Mouse (Mus musculus) kidney, postnatal 14 days (tissue): ENCODE results near the gene Gm11077.

Experiments
- DNase-seq: peaks from one replicate; pipeline ENCODE4 v3.0.0; 2022; ENCODE audit warnings: mixed read lengths

Gm11077 gene

GRCm38 (mm10) chr6:140747591-140747990 is 18.5 kb downstream of the Gm11077 start:
- no peak for DNase-seq

DNA sequence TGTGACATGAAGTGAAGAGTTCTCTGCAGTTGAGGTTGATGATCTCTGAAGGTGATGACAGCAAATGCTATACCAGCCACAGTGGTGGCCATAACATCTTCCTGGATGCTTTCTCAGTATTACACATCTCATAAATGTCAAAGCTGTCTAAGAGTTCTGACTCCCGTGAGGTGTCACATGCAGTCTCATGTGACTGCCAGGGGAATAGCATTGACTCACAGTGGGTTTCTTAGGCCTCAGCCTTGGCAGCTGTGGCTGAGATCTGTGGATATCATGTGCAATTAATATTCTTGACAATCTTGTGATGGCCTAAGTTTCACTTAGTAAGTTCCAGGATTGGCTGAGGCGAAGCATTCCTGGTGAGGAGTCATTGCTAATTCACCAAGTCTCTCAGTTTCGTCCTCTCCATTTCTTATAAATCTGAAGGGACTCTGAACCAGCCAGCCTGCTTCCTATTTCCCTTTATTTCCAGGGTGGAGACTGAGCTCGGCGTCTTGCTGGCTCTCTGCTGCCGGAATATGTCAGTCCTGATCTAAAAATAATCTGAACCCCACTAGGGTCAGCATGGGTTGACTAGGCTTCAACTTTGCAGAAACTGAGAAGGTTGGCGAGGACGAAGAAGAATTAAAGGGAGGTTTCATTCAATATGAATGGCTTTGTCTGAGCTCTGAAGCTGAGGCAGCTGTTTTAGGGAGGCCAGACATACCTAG is 21.4 kb downstream of the Gm11077 start:
- DNase-seq, result peak; percentile 17

GRCm38 (mm10) chr6:140766365-140766764 is 37.3 kb downstream of the Gm11077 start:
- peak; percentile 56 for DNase-seq

DNA sequence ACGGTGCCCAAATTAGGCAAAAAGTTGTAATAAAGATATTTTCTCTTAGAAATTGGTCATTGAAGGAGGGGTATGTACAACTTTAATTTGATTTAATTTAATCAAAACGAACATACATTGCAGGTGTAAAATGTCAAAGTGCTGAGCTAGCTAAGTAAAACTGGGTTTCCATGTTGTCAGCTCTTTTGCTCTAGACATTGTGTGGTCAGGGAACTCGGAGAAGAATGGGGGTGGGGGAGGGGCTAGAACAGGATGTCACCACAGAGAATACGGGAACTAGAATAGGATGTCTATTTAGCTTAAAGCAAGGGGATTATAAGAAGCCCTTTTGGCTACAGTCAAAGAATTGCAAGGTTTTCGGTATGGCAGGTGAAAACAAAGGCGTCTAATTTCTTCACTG is 38.2 kb downstream of the Gm11077 start:
- no peak for DNase-seq

DNA sequence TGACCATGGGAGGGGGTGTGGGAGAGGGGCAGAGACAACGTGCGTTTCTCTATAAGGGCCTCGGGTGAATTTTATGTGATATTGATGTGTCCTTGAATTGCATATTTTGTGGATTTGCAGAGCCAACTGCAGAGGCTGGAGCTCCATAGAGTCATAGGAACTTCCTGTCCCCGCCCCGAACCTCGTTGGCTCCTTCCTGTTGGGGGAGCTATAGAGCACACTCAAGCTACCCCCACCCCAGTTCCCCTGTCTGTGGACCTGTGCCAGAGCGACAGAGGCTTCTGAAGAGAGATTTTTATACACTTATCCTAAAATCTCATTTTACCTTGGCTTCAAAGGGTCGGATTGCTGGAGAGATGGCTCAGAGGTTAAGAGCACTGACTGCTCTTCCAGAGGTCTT is 39.1 kb downstream of the Gm11077 start:
- DNase-seq, result no peak

DNA sequence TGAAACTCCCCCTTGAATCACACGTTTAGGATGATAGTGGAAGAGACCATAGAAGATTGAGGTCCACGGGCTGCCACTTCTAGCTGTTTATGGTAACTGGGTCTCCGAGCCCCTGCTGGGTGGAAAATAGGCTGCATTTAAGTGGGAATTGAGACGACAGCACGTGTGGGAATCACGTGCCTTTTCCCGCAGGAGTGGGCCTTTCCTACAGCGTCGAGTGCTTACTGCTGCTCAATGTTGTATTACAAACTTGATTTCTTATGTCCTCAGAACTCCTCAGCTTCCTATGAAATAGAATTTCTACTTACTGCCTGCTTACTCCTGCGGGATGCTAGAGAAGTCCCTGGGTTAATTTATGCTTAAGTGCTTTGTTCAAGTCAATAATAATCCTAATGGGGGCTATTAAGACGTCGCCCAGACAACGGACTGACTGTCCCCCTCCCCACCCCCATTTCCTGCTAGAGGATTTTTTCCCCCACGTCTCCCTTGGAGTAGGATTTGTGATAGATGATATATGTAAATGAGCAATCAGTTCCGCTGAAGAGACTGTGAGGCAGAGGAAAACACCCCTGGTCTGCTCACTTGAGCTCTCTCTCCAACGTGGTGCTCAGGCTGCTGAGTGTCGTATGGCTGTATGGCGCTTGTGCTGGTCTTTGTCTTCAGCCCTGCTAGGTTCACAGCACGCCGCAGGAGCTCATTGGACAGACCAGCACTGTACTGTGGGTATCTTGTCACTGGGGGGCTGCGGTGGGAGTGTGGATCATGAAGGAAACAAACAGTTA is 40.0 kb downstream of the Gm11077 start:
- DNase-seq, result no peak

DNA sequence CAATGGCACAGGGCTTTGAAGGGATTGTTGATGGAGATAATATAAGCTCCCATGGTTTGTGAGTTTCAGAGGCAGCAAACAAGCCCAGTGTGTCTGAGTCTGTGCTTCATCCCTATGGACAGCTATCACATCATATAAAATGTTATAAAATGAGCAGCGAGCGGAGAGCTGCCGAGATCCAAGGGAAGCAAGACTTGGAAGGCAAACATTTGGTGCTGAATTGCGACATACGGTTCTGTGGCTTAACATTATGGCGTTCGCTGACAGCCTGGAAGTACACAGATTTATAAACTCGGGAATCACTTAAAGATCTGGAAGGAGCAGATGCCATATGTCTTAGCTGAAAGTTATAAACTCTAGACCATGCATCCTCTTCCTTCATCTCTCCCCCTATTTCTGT is 47.2 kb downstream of the Gm11077 start:
- DNase-seq, result no peak

GRCm38 (mm10) chr6:140782524-140782923 is 53.4 kb downstream of the Gm11077 start:
- DNase-seq, result no peak

DNA sequence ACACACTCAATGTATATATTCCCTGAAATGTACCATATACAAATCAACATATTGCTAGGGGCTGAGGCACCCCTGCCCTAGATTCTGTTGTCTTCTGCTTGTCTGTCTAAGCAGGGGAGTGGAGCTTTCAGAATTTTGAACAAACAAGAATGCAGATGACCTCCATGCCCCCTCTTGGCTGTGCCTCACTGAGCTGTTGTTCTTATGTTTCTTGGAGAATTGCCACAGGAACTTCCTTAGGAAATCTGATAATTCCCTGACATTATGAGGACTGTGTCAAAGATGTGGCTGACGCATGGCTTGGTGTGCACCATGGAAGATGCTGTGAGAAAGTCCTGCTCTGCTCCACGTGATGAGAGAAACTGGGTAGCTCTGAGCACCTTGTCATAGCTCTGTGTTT is 57.0 kb downstream of the Gm11077 start:
- DNase-seq, result peak; percentile 73

GRCm38 (mm10) chr6:140789850-140790249 is 60.8 kb downstream of the Gm11077 start:
- DNase-seq, result peak; percentile 24

DNA sequence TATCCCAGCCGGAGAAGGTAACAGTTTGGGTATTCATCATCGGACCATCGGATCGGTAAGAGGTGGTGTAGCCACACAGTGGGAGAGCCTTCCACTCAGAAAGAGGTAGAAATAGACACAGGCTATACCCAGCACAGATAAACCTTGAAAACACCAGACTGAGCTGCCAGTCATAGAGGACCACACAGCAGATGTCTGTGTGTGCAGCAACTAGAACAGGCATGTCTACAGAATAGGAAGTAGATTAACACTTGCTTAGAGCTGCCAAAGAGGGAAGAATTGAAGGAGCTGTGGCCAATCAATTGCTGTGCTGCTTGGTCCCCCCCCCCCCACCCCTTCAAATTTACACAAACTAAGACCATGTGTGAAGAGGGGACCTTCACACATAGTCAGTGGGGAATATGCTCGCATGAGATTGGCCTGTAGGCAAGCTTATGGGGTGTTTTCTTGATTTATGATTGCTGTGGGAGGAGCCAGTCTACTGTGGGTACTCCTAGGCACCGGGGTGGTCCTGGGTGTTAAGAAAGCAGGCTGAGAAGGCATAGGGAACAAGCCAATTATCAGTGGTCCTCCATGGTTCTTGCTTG is 64.7 kb downstream of the Gm11077 start:
- no peak for DNase-seq

GRCm38 (mm10) chr6:140798841-140799240 is 69.8 kb downstream of the Gm11077 start:
- no peak for DNase-seq

GRCm38 (mm10) chr6:140799435-140800040 is 70.5 kb downstream of the Gm11077 start:
- DNase-seq, result no peak

GRCm38 (mm10) chr6:140800587-140800986 is 71.5 kb downstream of the Gm11077 start:
- no peak for DNase-seq
